Mouse (Mus musculus) kidney, embryonic 14.5 days (tissue): ENCODE data around the gene Reg1. TPM values are rescaled to one million over a fixed set of nuclear protein-coding genes. Genes with fewer than 3 reads are reported as not detected.

Experiments used
- ATAC-seq: fragments of 200-750 bp; cut with Nextera tagmentation; 2 replicates; pipeline ENCODE4 v1.8.0; 2017; ENCODE audit warnings: moderate number of reproducible peaks, mild to moderate bottlenecking, moderate TSS enrichment, moderate library complexity; ENCODE audit not compliant: low FRiP score, low TSS enrichment
- H3K27ac ChIP-seq: fragments of 300-500 bp; sonication (generic); 2 replicates; pipeline ENCODE4 v1.5.1; 2014; ENCODE audit warnings: low read depth, mild to moderate bottlenecking, low read length, moderate library complexity, mixed read lengths
- H3K27me3 ChIP-seq: fragments of 300-500 bp; sonication (generic); 2 replicates; pipeline ENCODE4 v1.6.1; 2014; ENCODE audit warnings: mild to moderate bottlenecking, low read length; ENCODE audit not compliant: control insufficient read depth, insufficient read depth
- H3K36me3 ChIP-seq: fragments of 300-500 bp; sonication (generic); 2 replicates; pipeline ENCODE4 v1.6.1; 2014; ENCODE audit warnings: low read length, mixed read lengths; ENCODE audit not compliant: control insufficient read depth, insufficient read depth
- H3K4me1 ChIP-seq: fragments of 300-500 bp; sonication (generic); 2 replicates; pipeline ENCODE4 v1.6.1; 2014; ENCODE audit warnings: low read length, mixed read lengths; ENCODE audit not compliant: control insufficient read depth, insufficient read depth
- H3K4me2 ChIP-seq: fragments of 300-500 bp; sonication (generic); replicated peaks from 2 replicates; pipeline ENCODE4 v1.6.1; 2014; ENCODE audit warnings: low read depth, mild to moderate bottlenecking, low read length
- H3K4me3 ChIP-seq: fragments of 300-500 bp; sonication (generic); 2 replicates; pipeline ENCODE4 v1.5.1; 2014; ENCODE audit warnings: mild to moderate bottlenecking, low read length
- H3K9ac ChIP-seq: fragments of 300-500 bp; sonication (generic); 2 replicates; pipeline ENCODE4 v1.6.1; 2014; ENCODE audit warnings: low read depth, mild to moderate bottlenecking, low read length, moderate library complexity
- H3K9me3 ChIP-seq: fragments of 300-500 bp; sonication (generic); 2 replicates; pipeline ENCODE4 v1.6.1; 2016; ENCODE audit warnings: low read length; ENCODE audit not compliant: control insufficient read depth
- WGBS: fragments of 180-500 bp; shearing (Covaris S2); extraction: QIAGEN DNeasy Blood & Tissue Kit; methylation state at CpG from one replicate; pipeline ENCODE4 v1.1.7; 2014; 5-methylcytosine and 5-hydroxymethylcytosine counted together
- polyA plus RNA-seq: library from polyadenylated mRNA; unstranded; fragments of >200 nt; fragmentation: Nextera tagmentation; extraction: Ambion mirVana; gene quantifications from 2 replicates; pipeline ENCODE4 v1.2.1, GENCODE M21; 2014

Gene Reg1
- polyA plus RNA-seq, 1 experiment from 2014 or later = not detected

- no peak overlapping the region for H3K4me3 ChIP-seq
- H3K4me1 ChIP-seq = no peaks in the 10 kb centered on the region
- H3K9me3 ChIP-seq = no peaks in the 10 kb centered on the region
- no peak overlapping the region for H3K27ac ChIP-seq
- H3K36me3 ChIP-seq = no peaks in the 10 kb centered on the region
- ATAC-seq = no peak
- no peak overlapping the region for H3K9ac ChIP-seq
- H3K4me2 ChIP-seq = no peak overlapping the region
- 56% methylated on average over 3 of the region's 3 CpGs for WGBS
- H3K27me3 ChIP-seq = no peaks in the 10 kb centered on the region
Observed at GRCm38 (mm10) chr6:78460191-78460825, 37.8 kb downstream of the Reg1 start.

GRCm38 (mm10) chr6:78462360-78462759 lies 39.8 kb downstream of the Reg1 start:
- Histone ChIP-seq H3K4me2 (no peak overlapping the region), H3K27me3 (no peaks in the 10 kb centered on the region), H3K4me1 (no peaks in the 10 kb centered on the region), H3K9me3 (no peaks in the 10 kb centered on the region), H3K27ac (no peak overlapping the region), H3K36me3 (no peaks in the 10 kb centered on the region), H3K9ac (no peak overlapping the region), H3K4me3 (no peak overlapping the region)
- ATAC-seq = no peak
- WGBS = 79% methylated on average over 2 of the region's 2 CpGs

- ATAC-seq = no peak
- H3K4me3 ChIP-seq = no peak overlapping the region
- no peaks in the 10 kb centered on the region for H3K36me3 ChIP-seq
- H3K27ac ChIP-seq = no peak overlapping the region
- H3K9me3 ChIP-seq = no peaks in the 10 kb centered on the region
- no peaks in the 10 kb centered on the region for H3K27me3 ChIP-seq
- no peaks in the 10 kb centered on the region for H3K4me1 ChIP-seq
- H3K9ac ChIP-seq = no peak overlapping the region
- no peak overlapping the region for H3K4me2 ChIP-seq
- WGBS = 76% methylated on average over 2 of the region's 2 CpGs
Observed at GRCm38 (mm10) chr6:78463266-78463665, 40.8 kb downstream of the Reg1 start.

- no peaks in the 10 kb centered on the region for H3K27me3 ChIP-seq
- H3K4me3 ChIP-seq = no peak within 1 kb of the TSS
- no peak within 1 kb of the TSS for H3K9ac ChIP-seq
- no peak for ATAC-seq
- H3K4me2 ChIP-seq = no peak within 1 kb of the TSS
- H3K36me3 ChIP-seq = no peaks in the 10 kb centered on the region
- H3K9me3 ChIP-seq = no peaks in the 10 kb centered on the region
- 91% methylated on average over 2 of the region's 2 CpGs for WGBS
- no peaks in the 10 kb centered on the region for H3K4me1 ChIP-seq
- no peak within 1 kb of the TSS for H3K27ac ChIP-seq
Observed at GRCm38 (mm10) chr6:78468772-78469171, 46.3 kb downstream of the Reg1 start, which contains the start of gene Reg3g. Gene Reg3g, minus strand, starts transcription at chr6:78468872.

GRCm38 (mm10) chr6:78469287-78469686 lies 46.8 kb downstream of the Reg1 start:
- Histone ChIP-seq H3K27me3 (no peaks in the 10 kb centered on the region), H3K9me3 (no peaks in the 10 kb centered on the region), H3K4me1 (no peaks in the 10 kb centered on the region), H3K4me2 (no peak overlapping the region), H3K27ac (no peak overlapping the region), H3K9ac (no peak overlapping the region), H3K36me3 (no peaks in the 10 kb centered on the region), H3K4me3 (no peak overlapping the region)
- no peak for ATAC-seq
- 84% methylated on average over 3 of the region's 3 CpGs for WGBS

Other genes starting within 250 kb of the Reg1 start
- gene Reg3b, start 52.1 kb upstream of the Reg1 start, polyA plus RNA-seq = not detected in 2 replicates
- not detected in 2 replicates for gene Reg3d, start 43.8 kb upstream of the Reg1 start, polyA plus RNA-seq
- not detected in 2 replicates for gene Reg3a, start 42.0 kb upstream of the Reg1 start, polyA plus RNA-seq
- gene Reg2, start 27.1 kb upstream of the Reg1 start, polyA plus RNA-seq = not detected in 2 replicates
- not detected in 2 replicates for gene Reg3g, start 46.2 kb downstream of the Reg1 start, polyA plus RNA-seq